Mouse (Mus musculus) lung, embryonic 14.5 days (tissue): Measurements from ENCODE around the gene Rabggta. TPM values are rescaled to one million over a fixed set of nuclear protein-coding genes. Genes with fewer than 3 reads are reported as not detected.

Experiments used
- ATAC-seq: fragments of 200-750 bp; cut with Nextera tagmentation; 2 replicates; pipeline ENCODE4 v1.8.0; 2017; ENCODE audit warnings: mild to moderate bottlenecking, moderate TSS enrichment, moderate library complexity; ENCODE audit not compliant: insufficient read depth
- DNase-seq: peaks from one replicate; pipeline ENCODE4 v3.0.0-alpha.2; 2015
- H3K27ac ChIP-seq: fragments of 300-500 bp; sonication (generic); 2 replicates; pipeline ENCODE4 v1.5.1; 2014; ENCODE audit warnings: low read depth, mild to moderate bottlenecking, moderate library complexity
- H3K27me3 ChIP-seq: fragments of 300-500 bp; sonication (generic); 2 replicates; pipeline ENCODE4 v1.6.1; 2014; ENCODE audit warnings: low read length, control low read depth; ENCODE audit not compliant: insufficient read depth
- H3K36me3 ChIP-seq: fragments of 300-500 bp; sonication (generic); 2 replicates; pipeline ENCODE4 v1.6.1; 2014; ENCODE audit warnings: control low read depth; ENCODE audit not compliant: insufficient read depth
- H3K4me1 ChIP-seq: fragments of 300-500 bp; sonication (generic); 2 replicates; pipeline ENCODE4 v1.6.1; 2014; ENCODE audit warnings: antibody characterized with exemption, control low read depth; ENCODE audit not compliant: insufficient read depth
- H3K4me2 ChIP-seq: fragments of 300-500 bp; sonication (generic); 2 replicates; pipeline ENCODE4 v1.6.1; 2014; ENCODE audit warnings: mild to moderate bottlenecking
- H3K4me3 ChIP-seq: fragments of 300-500 bp; sonication (generic); 2 replicates; pipeline ENCODE4 v1.5.1; 2014; ENCODE audit warnings: low read depth, low read length
- H3K9ac ChIP-seq: fragments of 300-500 bp; sonication (generic); 2 replicates; pipeline ENCODE4 v1.6.1; 2014
- H3K9me3 ChIP-seq: fragments of 300-500 bp; sonication (generic); 2 replicates; pipeline ENCODE4 v1.6.1; 2016; ENCODE audit warnings: low read depth, low read length, control low read depth
- CTCF ChIP-seq: IDR thresholded peaks from 2 replicates; pipeline ENCODE4 v1.5.1; 2016; ENCODE audit warnings: antibody characterized with exemption, low read depth
- WGBS: fragments of 180-500 bp; shearing (Covaris S2); extraction: QIAGEN DNeasy Blood & Tissue Kit; methylation state at CpG from one replicate; pipeline ENCODE4 v1.1.7; 2014; 5-methylcytosine and 5-hydroxymethylcytosine counted together
- polyA plus RNA-seq: library from polyadenylated mRNA; unstranded; fragments of >200 nt; fragmentation: Nextera tagmentation; extraction: Ambion mirVana; gene quantifications from 2 replicates; pipeline ENCODE4 v1.2.1, GENCODE M21; 2014

The Rabggta gene
- polyA plus RNA-seq, 1 experiment from 2014 or later, result 29.5 TPM

DNA sequence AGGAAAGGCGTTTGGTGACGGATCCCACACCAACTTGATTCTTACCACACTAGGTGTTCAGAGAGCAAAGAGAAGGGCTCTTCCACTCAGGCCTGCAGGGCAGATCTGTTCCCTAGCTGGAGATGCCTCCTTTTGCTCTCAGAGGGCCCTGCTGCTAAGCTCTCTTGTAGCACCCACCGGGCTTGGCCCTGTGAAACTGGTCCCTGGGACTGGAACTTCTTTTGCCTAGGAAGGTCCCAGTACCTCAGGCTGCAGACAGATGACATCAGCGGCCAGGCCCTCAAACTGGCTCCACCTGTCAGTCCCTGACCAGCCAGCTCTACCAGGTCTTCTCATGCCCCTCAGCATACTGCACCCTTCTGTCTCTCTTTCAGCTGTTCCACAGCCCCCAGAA lies 8.3 kb downstream of the Rabggta start, which contains the start of gene Tgm1:
TSS of gene Tgm1 (minus strand) at position 198 of the 394 bp plus-strand sequence.
- peak within 1 kb of the TSS; percentile 38; the same call in 1 of the 2 replicates for H3K27ac ChIP-seq
- ATAC-seq (peak; percentile 48; the same call in 1 of the 2 replicates), DNase-seq (no peak)
- H3K9ac ChIP-seq, result peak within 1 kb of the TSS; percentile 46
- peaks cover 25% of the 10 kb centered on the region for H3K36me3 ChIP-seq
- H3K9me3 ChIP-seq, result no peaks in the 10 kb centered on the region
- peaks cover 3% of the 10 kb centered on the region; the same call in 1 of the 2 replicates for H3K27me3 ChIP-seq
- 0 out of 2 replicates have a peak within 1 kb of the TSS, but pooled peaks have one; percentile 18 for H3K4me3 ChIP-seq
- no peaks in the 10 kb centered on the region for H3K4me1 ChIP-seq
- peak within 1 kb of the TSS; percentile 59 for H3K4me2 ChIP-seq
- WGBS, result 12% methylated on average over 4 of the region's 4 CpGs
- TF ChIP-seq CTCF, result no peak

DNA sequence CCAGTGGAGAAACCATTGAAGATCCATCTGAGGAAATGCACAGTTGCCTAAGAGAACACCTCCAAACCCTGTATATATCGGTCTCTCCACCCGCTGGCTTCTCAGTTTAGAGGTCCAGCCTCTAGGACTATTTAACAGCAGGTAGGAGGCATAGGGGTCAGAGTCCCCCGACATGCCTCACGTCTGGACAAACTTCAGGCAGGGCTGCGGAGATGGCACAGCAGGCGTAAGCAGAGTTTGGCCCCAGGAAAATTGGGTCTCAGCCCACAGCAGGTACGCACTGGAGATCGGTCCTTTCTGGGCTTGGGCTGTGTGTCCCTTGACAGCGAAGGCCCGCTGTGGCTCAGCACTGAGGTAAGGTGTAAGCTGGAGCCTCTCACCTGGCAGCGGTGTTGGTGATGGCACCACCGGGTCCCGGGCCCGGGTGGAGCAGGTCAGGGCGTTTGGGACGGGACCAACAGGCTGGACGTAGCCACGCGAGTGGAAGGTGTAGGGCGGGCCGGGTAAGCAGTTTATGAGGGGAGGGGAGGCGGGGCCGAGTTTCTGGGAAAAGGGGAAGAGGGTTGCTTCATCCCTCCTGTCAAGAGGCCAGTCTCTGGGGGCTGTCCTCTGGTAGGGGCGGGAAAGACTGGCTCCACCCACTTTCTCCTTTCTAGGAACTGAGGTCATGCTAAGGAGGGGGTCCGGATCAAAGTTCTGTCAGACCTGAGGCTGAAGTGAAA lies 8.9 kb downstream of the Rabggta start:
- peak; percentile 20; the same call in 1 of the 2 replicates for ATAC-seq

DNA sequence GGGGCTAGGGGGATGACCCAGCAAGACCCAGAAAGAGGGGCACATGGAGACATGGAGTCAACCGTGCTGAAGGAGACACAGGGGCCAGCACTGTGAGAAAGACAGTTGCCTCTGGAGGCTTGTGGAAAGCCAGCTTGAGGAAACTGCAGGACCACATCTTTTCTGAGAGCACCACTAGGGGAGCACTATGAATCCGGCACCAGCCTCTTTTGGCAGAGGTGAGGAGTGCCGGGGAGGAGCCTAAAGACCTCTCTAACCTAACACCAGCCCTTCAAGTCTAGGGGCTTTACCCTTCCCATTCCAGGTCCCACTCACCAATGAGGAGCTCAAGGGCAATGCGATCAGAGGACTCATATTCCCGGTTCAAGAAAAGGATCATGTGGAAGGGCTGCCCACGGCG lies 10.3 kb downstream of the Rabggta start:
- Histone ChIP-seq H3K9me3 (no peaks in the 10 kb centered on the region), H3K9ac (no peak overlapping the region), H3K36me3 (peaks cover 9% of the 10 kb centered on the region; the same call in 1 of the 2 replicates), H3K4me3 (no peak overlapping the region), H3K4me2 (no peak overlapping the region), H3K27ac (no peak overlapping the region), H3K27me3 (peaks cover 3% of the 10 kb centered on the region; the same call in 1 of the 2 replicates), H3K4me1 (no peaks in the 10 kb centered on the region)
- no peak for TF ChIP-seq CTCF
- no peak for DNase-seq
- WGBS, result 78% methylated on average over 7 of the region's 7 CpGs
- no peak for ATAC-seq

More for the DNA sequence above, 8.9 kb downstream of the Rabggta start:
- Histone ChIP-seq H3K9me3 (no peaks in the 10 kb centered on the region), H3K27ac (no peak overlapping the region; the same call in 1 of the 2 replicates), H3K9ac (peak overlapping the region; percentile 46), H3K36me3 (peaks cover 20% of the 10 kb centered on the region), H3K4me2 (peak overlapping the region; percentile 59), H3K4me3 (0 out of 2 replicates have a peak overlapping the region, but pooled peaks have one; percentile 18), H3K27me3 (peaks cover 3% of the 10 kb centered on the region; the same call in 1 of the 2 replicates), H3K4me1 (no peaks in the 10 kb centered on the region)
- peak; percentile 62 for DNase-seq
- TF ChIP-seq CTCF, result no peak
- WGBS, result 10% methylated on average over 25 of the region's 25 CpGs

DNA sequence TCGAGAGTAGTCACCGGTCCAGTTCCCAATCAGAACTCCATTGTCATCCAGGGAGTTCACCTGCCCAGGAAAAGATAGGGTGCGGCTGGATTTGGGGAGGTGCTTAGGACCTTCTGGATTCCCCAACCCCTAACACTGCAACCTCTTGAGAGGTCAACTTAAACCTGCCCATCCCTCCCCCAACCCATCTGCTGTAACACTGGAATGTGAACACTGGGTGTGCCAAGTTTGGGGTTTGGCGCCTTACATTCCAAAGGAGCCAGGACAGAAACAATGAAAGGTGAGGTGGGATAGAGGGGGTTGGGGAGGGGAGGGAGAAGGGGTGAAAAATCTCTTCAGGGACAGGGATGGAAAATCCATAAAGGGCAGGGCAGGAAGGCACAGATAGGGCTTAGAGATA lies 12.6 kb downstream of the Rabggta start:
- ATAC-seq, result no peak
- 77% methylated on average over 4 of the region's 4 CpGs for WGBS
- Histone ChIP-seq H3K27me3 (peaks cover 3% of the 10 kb centered on the region; the same call in 1 of the 2 replicates), H3K9ac (no peak overlapping the region), H3K4me2 (no peak overlapping the region), H3K9me3 (no peaks in the 10 kb centered on the region), H3K27ac (no peak overlapping the region), H3K4me3 (no peak overlapping the region), H3K36me3 (no peaks in the 10 kb centered on the region), H3K4me1 (no peaks in the 10 kb centered on the region)
- no peak for DNase-seq
- no peak for TF ChIP-seq CTCF

DNA sequence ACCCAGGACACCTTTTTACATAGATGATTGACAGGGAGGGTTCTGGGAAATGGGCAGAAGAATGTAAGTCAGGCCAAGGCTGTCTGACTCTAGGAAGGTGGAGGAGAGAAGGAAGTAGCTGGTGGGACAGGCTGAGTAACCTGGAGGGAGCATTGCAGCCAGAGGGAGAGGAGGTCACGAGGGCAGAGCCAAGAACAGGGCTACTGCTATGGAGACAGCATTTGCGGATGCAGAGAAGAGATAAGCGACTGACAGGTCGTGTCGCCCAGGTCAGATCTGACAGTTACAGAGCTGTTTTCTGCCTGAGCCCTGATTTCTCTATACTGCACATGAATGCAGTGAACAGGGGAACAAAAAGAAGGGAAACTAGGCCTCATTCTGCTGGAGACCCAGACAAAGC lies 14.7 kb downstream of the Rabggta start:
- no peaks in the 10 kb centered on the region for H3K4me1 ChIP-seq
- no peaks in the 10 kb centered on the region for H3K27me3 ChIP-seq
- no peak for DNase-seq
- WGBS, result 55% methylated on average over 5 of the region's 5 CpGs
- H3K36me3 ChIP-seq, result no peaks in the 10 kb centered on the region
- H3K4me2 ChIP-seq, result no peak overlapping the region
- no peak overlapping the region for H3K4me3 ChIP-seq
- no peak overlapping the region for H3K9ac ChIP-seq
- ATAC-seq, result no peak
- H3K9me3 ChIP-seq, result no peaks in the 10 kb centered on the region
- TF ChIP-seq CTCF, result no peak
- no peak overlapping the region for H3K27ac ChIP-seq

DNA sequence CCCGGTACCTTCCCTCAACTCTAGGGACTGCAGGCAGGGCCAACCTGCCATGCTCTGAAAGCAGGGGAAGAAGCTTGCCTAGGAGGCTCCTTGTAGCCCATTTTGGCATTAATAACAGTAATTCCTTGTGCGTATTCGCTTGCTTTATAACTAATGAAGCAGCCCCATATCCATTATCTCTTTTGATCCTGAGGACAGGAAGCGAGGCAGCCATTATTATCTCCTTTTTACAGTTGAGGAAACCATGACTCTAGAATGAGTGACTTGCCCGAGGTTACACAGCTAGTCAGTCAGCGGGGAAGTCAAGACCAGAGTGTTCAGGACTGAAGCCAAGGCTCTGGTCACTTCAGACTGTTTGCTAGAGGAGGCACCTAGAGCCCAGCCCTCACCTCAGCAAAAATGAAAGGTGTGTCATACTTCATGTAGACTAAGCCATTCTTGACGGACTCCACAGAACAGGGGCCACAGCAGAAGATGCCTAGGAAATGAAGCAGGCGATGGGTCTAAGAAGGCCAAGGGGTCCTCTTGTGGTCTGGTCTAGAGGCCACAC lies 15.9 kb downstream of the Rabggta start:
- H3K4me1 ChIP-seq, result no peaks in the 10 kb centered on the region
- no peak overlapping the region for H3K4me2 ChIP-seq
- H3K9me3 ChIP-seq, result no peaks in the 10 kb centered on the region
- no peak overlapping the region for H3K9ac ChIP-seq
- H3K27ac ChIP-seq, result no peak overlapping the region
- no peak for ATAC-seq
- H3K4me3 ChIP-seq, result no peak overlapping the region
- no peak for DNase-seq
- 80% methylated on average over 8 of the region's 8 CpGs for WGBS
- no peaks in the 10 kb centered on the region for H3K27me3 ChIP-seq
- no peak for TF ChIP-seq CTCF
- H3K36me3 ChIP-seq, result no peaks in the 10 kb centered on the region

DNA sequence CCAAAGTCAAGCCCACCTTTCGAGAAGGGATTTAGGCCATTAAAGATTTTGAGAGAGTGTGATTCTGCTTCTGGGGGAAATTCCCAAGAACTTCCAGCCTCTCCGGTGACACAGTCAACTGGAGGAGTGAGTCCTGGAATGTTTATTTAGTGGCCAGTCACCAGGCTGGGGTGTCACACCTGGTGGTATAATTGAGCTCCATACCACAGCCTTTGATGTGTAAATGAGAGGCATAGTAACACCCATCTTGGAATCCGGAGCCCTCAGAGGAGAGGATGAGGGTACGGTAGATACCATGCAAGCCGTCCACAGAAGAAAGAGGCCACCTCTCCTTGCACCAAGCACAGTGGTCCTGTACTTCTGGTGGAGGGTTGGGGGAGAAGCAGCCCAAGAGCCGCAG lies 19.3 kb downstream of the Rabggta start:
- Histone ChIP-seq H3K36me3 (no peaks in the 10 kb centered on the region), H3K4me1 (no peaks in the 10 kb centered on the region), H3K27me3 (no peaks in the 10 kb centered on the region), H3K9me3 (no peaks in the 10 kb centered on the region), H3K9ac (no peak overlapping the region), H3K4me3 (no peak overlapping the region), H3K4me2 (no peak overlapping the region), H3K27ac (0 out of 2 replicates have a peak overlapping the region, but pooled peaks have one; percentile 1)
- no peak for TF ChIP-seq CTCF
- 38% methylated on average over 6 of the region's 6 CpGs for WGBS
- no peak for ATAC-seq
- DNase-seq, result no peak
